Mouse (Mus musculus) urinary bladder, postnatal 4 days (tissue): ENCODE measurements around the gene Piezo1.

Experiments used
- DNase-seq, 2 experiments: peaks; one replicate each; pipeline ENCODE4 v3.0.0; 2021 to 2022; ENCODE audit warnings: low spot score in 2 of 2

Gene Piezo1

DNA sequence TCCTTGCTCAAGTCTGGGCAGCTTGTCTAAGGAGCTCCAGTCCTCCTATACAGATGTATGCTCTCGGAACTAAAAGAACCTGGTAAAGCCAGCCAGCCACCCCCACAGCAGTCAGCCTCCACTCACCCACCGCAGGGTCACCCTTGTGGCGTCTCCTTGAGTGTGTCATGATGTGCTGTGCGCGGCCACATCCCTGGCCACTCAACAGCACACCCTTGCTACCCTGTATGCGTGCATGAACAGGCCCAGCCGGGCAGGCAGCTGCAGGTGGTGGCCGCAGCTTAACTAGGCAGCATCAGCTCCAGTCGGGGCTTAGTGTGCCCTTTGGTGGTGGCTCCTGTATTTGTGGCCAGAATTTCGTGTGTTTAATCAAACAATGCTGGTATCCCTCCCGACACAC, 94.0 kb downstream of the Piezo1 start:
- no peak for DNase-seq

DNA sequence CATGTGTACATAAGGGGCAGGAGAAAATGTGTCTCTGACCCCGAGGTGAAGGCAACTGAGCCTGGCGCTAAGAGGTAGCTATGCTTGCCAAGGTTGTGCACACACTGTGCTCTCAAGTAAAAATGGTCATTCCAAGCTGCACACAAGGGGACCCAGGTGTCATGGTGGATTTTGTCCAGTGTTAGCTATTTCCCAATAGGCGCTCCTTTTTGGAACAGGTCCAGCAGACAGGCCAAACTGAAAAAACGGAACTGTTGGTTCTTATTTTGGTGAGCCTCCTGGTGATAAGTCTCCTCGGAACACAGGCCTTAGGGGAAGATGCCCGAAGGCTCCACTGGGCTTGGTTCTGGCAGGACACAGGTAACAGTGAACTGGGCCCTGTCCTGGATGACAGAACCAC, 96.7 kb downstream of the Piezo1 start:
- no peak for DNase-seq

DNA sequence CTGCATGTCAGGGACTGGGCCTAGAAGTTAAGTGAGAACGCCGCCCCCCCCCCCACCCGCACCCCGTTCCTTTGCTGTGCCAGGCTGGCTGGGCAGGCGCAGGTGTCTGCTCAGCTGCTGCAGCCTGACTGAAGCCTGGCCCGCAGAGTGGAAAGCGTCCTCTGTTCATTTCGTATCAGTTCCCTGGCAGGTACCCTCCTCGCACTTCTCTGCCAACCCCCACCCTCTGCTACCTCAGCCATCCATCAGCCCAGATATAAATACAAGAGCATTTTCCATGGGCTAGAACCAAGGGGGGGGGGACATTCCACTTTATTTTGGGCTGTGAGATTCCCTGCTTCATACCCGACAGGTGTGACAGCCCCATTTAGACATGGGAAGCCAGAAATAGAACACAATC, 99.0 kb downstream of the Piezo1 start:
- no peak for DNase-seq

DNA sequence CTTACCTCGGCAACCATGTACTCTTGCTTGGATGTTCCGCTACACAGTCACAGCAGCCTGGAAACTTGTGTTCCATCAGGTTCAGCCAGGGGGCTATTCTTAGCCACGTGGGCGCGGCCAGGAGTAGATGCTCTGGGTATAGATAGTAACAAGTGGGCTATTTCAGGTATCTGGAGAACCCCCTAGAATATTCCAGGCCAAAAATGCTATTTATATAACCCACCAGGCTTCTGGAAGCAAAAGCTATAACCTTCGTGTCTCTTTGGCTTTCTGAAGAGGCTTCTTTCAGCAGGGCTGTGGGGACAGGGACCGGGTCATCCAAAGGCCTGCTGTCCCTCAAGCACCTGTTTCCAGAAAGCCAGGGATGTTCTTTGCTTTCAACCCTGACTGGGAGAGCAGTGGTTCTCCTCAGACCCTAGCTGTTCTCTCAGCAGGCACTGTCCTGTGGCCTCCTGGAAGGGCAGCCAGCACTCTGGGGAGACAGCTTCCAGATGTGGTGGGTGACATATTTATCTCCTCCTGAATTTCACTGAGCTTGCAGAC, 99.9 kb downstream of the Piezo1 start:
- no peak for DNase-seq

DNA sequence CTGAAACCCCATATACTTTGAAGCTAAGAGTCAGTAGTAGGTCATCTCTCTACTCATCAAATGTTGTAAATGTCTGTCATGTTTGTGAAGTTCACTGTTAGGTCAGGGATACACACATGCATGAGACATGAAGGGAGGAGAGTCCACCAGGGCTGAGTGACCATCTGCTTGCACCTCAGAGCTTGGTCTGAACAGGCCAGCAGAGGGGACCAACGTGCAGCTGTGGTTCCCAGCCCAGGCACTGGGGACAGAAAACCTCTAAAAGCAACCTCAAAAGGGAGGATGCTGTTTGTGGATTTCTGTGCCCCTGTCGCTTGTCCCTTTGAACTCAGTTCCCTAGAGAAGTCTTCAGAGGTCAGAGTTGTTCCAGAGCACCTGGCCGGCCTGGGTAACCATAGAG, 105.9 kb downstream of the Piezo1 start:
- no peak for DNase-seq

DNA sequence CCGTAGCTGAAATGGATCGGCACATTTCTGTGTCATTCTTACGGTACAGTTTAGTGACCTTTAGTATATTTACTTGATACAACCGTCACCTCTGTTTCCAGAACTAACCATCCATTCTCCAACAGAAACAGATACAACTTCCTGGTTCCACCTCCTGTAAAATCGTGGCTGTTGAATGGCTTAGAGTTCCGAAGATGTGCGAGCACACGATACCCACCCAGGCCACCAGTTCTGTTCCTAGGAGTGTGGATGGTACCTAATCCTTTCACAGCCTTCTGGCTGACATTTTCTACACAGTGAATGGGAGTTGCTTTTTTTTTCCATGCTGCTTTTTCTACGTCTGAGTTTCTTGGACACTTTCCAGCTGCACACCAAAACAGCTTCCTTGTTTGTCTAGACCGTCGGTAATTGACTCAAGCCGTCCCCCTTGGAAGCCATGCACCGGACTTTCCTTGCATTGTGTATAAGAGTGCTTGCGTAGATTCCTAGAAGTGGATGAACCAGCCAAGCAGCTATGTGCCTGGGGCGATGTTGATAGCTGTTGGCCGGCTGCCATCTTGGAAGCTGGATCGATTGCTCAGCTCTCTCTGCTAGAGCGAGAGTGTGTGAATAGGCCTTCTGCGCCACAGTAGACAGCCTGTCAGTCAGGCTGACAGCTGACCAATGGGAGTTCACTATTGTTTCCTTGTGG, 106.9 kb downstream of the Piezo1 start:
- peak; percentile 74 to 87 for DNase-seq

DNA sequence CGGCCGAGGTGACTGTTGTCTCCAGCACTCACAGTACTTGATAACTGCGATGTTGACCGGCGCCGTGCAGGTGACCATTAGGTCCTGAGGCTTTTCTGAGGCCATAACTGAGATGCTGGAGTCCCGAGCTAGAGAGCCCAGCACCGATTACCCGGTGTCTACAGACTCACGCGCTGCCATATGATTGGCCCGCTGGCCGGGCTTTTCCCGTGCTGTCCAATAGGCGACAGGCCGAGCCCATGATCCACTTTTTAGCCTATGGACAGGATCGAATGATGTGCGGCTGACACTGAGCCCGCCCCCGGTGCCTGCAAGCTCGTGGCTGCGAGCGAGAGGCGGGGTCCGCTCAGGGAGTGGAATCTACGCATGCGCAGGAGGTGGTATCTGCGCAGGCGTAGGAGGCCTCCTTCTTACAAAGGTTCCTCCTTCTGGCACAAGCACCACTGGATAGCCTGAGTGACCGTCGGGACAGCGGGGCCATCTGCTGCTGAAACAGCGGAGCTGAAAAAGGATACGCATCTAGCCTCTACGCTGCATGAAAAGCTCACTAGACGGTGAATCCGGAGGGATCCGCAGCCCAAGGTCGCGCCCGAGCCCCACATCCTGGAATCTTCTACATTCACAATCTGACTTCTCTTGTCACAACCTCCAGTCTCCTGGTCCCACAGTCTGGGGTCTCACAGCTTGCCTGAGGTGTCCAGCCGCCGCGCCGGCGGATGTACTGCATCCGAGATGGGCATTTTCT, 107.7 kb downstream of the Piezo1 start, which contains the start of gene Mvd:
Gene Mvd, minus strand, starts transcription at position 161 of the 745 bp plus-strand sequence.
- DNase-seq: peak; percentile 98 to 100

DNA sequence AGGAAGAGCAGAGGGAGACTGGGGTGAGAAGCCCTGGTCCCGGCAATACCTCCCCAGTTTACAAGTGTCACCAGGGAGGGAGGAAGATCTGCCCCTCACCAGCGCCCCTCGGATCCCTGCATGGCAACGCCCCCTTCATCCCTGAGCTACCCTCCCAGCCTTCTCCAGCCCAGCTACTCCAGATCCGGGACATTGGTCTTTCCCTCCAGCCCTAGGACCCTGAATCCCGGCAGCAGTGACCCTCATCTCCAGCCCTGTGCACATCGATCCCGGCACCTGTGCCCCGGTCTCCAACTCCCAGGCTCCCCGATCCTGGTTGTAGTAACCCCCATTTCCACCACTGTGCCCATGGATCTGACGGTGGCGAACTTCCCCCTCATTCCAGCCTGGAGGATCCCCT, 108.3 kb downstream of the Piezo1 start:
- DNase-seq: no peak

DNA sequence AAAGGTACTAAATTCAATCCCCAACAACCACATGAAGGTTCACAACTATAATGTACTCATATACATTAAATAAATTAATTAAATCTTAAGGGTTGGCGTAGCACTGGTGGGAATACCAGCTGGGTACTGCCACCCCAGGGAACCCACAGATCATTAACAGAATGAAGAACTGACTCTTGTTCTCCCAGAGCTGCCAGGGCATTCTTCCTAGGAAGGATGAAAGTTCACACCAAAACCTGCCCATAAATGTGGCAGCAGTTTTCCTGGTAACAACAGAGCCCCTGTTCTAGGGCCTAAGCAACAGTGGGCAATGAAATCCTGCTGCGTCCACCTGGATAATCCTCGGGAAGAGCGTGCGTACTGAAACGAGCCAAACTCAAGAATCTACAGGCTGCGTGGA, 108.8 kb downstream of the Piezo1 start:
- no peak for DNase-seq

DNA sequence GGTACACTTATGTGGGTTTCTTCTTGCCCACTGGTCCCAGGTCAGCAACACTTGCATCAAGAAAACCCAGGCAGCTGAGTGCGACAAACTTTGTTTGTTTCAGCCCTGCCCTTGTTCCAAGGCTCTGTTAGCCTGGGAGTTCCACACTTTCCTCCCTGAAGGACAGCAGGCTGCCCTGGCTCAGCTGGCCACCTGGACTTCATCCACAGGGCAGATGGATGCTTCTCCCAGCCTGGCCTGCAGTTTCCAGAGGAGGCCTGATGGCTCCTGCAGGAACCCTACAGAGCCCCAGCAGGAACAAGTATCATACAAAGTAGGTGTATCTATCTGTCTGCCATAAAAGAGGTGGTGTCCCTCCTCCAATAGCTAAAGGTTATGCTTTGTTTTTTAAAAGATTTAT, 109.8 kb downstream of the Piezo1 start:
- no peak for DNase-seq

DNA sequence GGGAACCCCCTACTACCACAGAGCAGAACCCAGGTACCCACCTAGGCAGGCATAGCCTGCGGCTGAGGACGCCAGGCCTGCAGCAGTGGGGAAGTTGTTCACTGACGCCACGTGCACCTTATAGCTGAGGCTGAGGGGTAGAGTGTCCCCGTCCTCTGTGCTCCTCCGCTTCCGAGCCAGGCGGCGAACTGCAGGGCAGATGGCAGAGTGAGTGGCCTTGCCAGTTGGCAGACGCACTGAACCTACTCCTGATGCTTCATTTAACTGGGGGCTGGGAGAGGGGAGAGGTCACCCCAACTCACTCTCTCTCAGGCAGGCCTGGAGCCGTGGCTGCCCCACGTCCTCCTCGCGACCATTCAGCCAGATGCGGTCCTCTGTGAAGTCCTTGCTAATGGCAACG, 111.8 kb downstream of the Piezo1 start:
- DNase-seq: no peak

DNA sequence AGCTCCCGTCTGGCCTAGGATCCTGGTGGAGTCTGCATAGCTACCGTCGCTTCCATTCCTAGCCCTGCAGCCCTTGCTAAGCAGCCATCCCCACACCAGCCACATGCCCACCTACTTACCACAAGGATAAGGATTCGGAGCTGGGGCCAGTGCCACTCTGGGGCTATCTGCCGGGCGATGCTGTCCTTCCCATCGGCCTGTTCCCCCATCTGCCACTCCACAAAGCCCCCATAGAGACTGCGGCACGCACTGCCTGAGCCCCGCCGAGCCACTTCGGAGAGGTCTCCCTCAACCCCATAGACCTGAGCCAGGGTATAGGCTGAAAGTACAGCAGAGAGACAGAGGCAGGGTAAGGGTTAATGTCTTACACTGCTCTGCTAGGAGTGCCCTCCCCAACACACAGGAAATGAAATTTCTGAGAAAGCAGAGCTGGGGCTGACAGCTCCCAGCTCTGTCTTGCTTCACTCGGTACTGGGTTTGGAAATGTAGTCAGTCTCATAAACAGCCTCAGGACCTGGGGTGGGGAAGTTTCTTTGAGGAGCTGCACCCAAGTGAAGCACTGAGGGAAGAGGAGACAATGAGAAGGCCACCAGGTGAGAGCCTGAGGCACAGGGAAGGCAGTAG, 113.3 kb downstream of the Piezo1 start:
- no peak for DNase-seq

DNA sequence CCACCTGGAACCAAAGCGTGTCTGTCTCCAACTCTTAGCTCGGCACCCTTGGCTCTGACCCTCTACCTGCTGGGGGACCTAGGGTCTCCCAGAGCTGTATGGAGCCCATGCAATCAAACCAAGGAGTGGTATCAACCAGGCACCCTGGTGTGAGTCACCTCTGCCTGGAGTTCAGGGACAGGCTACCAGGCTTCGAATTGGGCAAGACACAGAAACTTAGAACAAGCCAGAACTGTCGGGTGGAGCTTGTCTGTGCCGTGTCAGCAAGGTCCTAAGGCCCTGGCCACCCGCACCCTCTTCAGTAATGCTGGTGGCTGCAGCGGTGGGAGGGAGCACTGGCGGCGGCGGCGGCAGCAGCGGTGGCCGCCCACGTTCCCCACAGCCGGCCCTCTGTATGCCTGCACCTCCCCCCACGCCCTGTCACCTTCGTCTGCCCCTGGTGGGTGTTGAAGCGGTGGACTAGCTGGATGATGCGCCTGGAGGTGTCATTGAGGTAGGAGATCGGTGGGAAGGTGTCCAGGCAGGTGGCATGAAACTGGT, 114.5 kb downstream of the Piezo1 start:
- no peak for DNase-seq

DNA sequence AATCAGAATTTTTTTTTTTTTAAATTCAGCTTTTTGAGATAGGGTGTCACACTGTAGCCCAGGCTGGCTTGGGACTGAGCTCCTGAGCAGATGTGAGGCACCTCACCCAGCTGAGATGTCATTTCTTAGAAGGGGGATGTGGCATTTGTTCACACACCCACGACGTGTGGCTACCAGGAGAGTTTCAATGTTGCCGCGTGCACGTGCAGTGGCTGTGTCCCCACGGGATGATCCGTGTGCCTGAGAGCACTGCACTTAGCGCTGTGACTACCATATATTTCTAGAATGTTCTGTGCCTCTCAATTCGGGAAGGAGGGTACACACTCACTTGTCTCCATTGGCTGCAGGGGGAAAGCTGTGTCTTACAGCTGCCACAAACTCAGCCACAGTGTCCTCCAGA, 115.0 kb downstream of the Piezo1 start:
- DNase-seq: no peak

DNA sequence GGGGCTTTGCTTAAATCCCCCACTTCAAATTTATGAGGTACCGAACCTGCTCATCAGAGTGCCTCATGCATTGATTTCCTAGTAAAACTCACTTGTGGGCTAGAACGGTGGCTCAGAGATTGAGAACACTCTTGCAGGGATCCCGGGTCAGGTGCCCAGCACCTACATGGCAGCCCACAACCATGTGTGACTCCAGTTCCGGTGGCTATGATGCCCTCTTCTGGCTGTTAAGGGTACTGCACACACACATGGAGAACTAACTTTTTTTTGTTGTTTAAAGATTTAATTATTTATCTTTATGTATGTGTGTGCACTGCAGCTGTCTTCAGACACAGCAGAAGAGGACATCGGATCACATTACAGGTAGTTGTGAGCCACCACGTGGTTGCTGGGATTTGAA, 115.8 kb downstream of the Piezo1 start:
- DNase-seq: no peak

DNA sequence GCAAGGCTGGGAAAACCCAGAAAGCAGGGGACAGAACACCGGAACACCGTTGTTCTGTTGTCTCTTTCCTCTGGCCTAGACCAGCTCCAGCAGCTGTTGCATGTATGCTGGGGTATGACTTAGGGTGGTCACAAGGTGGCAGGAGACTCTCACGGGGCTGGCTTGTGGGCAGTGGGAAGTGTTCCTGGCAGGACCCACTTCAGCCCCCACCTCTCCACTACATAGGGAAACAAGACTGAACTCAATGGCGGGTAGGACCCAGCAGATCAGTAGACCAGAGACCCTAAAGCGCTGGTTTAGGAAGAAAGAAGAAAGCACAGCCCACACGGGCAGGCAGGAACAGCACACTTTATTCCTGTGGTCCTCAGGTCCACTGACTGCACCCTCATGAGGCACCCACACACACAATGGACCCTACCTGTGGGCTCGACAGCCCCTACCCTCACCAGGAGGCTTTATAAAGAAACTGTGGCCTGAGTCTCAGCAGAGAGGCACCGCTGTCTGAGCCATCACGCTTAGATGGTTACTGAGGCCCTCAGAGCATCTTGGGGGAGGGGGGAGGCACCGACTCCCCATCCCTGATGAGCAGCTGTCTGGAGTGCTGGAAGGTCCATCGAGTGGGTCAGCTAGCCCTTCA, 117.7 kb downstream of the Piezo1 start:
- no peak for DNase-seq

DNA sequence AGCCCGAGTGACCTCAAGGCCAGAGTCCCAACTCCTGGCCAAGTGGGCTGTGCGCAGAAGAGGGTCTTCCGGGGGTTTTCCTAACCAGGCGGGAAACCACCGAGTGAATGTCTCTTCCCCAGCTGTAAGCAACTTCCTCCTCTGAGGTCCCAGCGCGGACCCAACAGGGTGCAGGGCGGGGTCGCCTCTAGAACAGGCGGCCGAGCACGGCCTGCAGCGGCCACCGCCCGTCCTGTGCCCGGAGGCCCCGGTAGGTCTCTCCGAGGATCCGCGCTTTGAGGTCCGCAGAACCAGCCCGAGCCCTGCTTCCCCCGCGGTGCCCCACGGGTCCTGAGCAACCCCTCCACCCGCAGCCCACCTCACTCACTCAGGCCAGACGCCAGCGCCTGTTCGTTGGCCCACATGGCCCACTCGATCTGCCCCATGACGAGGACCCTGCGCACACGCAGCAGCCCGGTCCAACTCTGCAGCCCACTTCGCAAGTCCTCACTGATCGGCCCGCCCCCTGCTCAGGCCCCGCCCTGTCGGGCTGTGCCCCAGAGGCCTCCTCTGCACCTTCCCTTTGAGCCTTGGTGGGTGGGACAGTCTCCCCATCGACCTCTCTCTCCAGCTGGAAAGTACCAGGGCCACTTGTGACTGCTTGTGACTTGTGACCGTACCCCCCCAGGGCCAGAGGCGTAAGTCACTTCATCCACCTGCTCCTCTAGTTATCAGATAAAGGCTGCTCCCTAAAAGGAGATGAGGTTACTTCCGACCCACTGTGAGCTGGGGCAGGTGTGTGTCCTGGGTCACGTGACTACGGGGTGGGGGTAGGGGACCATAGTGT, 118.5 kb downstream of the Piezo1 start, which contains the start of gene Cyba:
Gene Cyba, minus strand, starts transcription at position 488 of the 826 bp plus-strand sequence.
- peak; percentile 74 to 79 for DNase-seq
